Mouse (Mus musculus): ENCODE results near the gene Utrn. TPM values are rescaled to one million over a fixed set of nuclear protein-coding genes. Genes with fewer than 3 reads are reported as not detected.

The Utrn gene
- polyA plus RNA-seq, 1 experiment = 14.9 TPM

GRCm38 (mm10) chr10:12469391-12470057 is 399.6 kb downstream of the Utrn start:
- H3K4me3 ChIP-seq (ENCODE audit: extremely low read depth, insufficient read depth, insufficient read length) = no peak overlapping the region
- 79% methylated on average over 5 of the region's 5 CpGs for WGBS
- no peak overlapping the region for H3K27ac ChIP-seq (ENCODE audit: insufficient read depth, low read length)
- DNase-seq (ENCODE audit: low read depth in 1 of 2, low spot score in 2 of 2) = no peak
- H3K4me1 ChIP-seq (ENCODE audit: control insufficient read depth, insufficient read depth, insufficient read length) = no peaks in the 10 kb centered on the region
- H3K36me3 ChIP-seq (ENCODE audit: control insufficient read depth, insufficient read depth, low read length) = peaks cover 2% of the 10 kb centered on the region; the same call in 1 of the 2 replicates
- TF ChIP-seq CTCF (IDR thresholded peaks at IDR 0.05; ENCODE audit: extremely low read depth, insufficient read depth, insufficient read length, insufficient replicate concordance) = no peak
- no peak for TF ChIP-seq POLR2A (IDR thresholded peaks at IDR 0.05; ENCODE audit: low read depth, low read length)
- H3K27me3 ChIP-seq (ENCODE audit: control insufficient read depth, insufficient read depth, low read length) = no peaks in the 10 kb centered on the region

- no peak for DNase-seq (ENCODE audit: low read depth in 1 of 2, low spot score in 2 of 2)
- no peak overlapping the region for H3K27ac ChIP-seq (ENCODE audit: insufficient read depth, low read length)
- H3K4me3 ChIP-seq (ENCODE audit: extremely low read depth, insufficient read depth, insufficient read length) = no peak overlapping the region
- no peaks in the 10 kb centered on the region for H3K4me1 ChIP-seq (ENCODE audit: control insufficient read depth, insufficient read depth, insufficient read length)
- TF ChIP-seq CTCF (IDR thresholded peaks at IDR 0.05; ENCODE audit: extremely low read depth, insufficient read depth, insufficient read length, insufficient replicate concordance) (no peak), POLR2A (IDR thresholded peaks at IDR 0.05; ENCODE audit: low read depth, low read length) (no peak)
- peaks cover 7% of the 10 kb centered on the region for H3K36me3 ChIP-seq (ENCODE audit: control insufficient read depth, insufficient read depth, low read length)
- no peaks in the 10 kb centered on the region for H3K27me3 ChIP-seq (ENCODE audit: control insufficient read depth, insufficient read depth, low read length)
- 97% methylated on average over 2 of the region's 2 CpGs for WGBS
Measured at GRCm38 (mm10) chr10:12467544-12467943, 401.6 kb downstream of the Utrn start.

- no peak for DNase-seq (ENCODE audit: low read depth in 1 of 2, low spot score in 2 of 2)
- Histone ChIP-seq H3K27ac (ENCODE audit: insufficient read depth, low read length) (no peak overlapping the region), H3K4me3 (ENCODE audit: extremely low read depth, insufficient read depth, insufficient read length) (no peak overlapping the region), H3K27me3 (ENCODE audit: control insufficient read depth, insufficient read depth, low read length) (no peaks in the 10 kb centered on the region), H3K36me3 (ENCODE audit: control insufficient read depth, insufficient read depth, low read length) (peaks cover 11% of the 10 kb centered on the region), H3K4me1 (ENCODE audit: control insufficient read depth, insufficient read depth, insufficient read length) (no peaks in the 10 kb centered on the region)
- TF ChIP-seq CTCF (IDR thresholded peaks at IDR 0.05; ENCODE audit: extremely low read depth, insufficient read depth, insufficient read length, insufficient replicate concordance) (no peak), POLR2A (IDR thresholded peaks at IDR 0.05; ENCODE audit: low read depth, low read length) (no peak)
Measured at GRCm38 (mm10) chr10:12460945-12461344, 408.2 kb downstream of the Utrn start.

GRCm38 (mm10) chr10:12456867-12457266 is 412.3 kb downstream of the Utrn start:
- 87% methylated on average over 1 of the region's 1 CpGs for WGBS
- Histone ChIP-seq H3K4me3 (ENCODE audit: extremely low read depth, insufficient read depth, insufficient read length) (no peak overlapping the region), H3K27ac (ENCODE audit: insufficient read depth, low read length) (no peak overlapping the region), H3K36me3 (ENCODE audit: control insufficient read depth, insufficient read depth, low read length) (peaks cover 4% of the 10 kb centered on the region), H3K27me3 (ENCODE audit: control insufficient read depth, insufficient read depth, low read length) (no peaks in the 10 kb centered on the region), H3K4me1 (ENCODE audit: control insufficient read depth, insufficient read depth, insufficient read length) (no peaks in the 10 kb centered on the region)
- no peak for TF ChIP-seq CTCF (IDR thresholded peaks at IDR 0.05; ENCODE audit: extremely low read depth, insufficient read depth, insufficient read length, insufficient replicate concordance)
- DNase-seq (ENCODE audit: low read depth in 1 of 2, low spot score in 2 of 2) = no peak

GRCm38 (mm10) chr10:12452641-12453040 is 416.5 kb downstream of the Utrn start:
- 83% methylated on average over 2 of the region's 2 CpGs for WGBS
- H3K27ac ChIP-seq (ENCODE audit: insufficient read depth, low read length) = no peak overlapping the region
- TF ChIP-seq CTCF (IDR thresholded peaks at IDR 0.05; ENCODE audit: extremely low read depth, insufficient read depth, insufficient read length, insufficient replicate concordance) = no peak
- TF ChIP-seq POLR2A (IDR thresholded peaks at IDR 0.05; ENCODE audit: low read depth, low read length) = no peak

GRCm38 (mm10) chr10:12444122-12444521 is 425.0 kb downstream of the Utrn start:
- no peak for TF ChIP-seq POLR2A (IDR thresholded peaks at IDR 0.05; ENCODE audit: low read depth, low read length)
- no peak for TF ChIP-seq CTCF (IDR thresholded peaks at IDR 0.05; ENCODE audit: extremely low read depth, insufficient read depth, insufficient read length, insufficient replicate concordance)
- no peak overlapping the region for H3K27ac ChIP-seq (ENCODE audit: insufficient read depth, low read length)
- H3K27me3 ChIP-seq (ENCODE audit: control insufficient read depth, insufficient read depth, low read length) = no peaks in the 10 kb centered on the region
- WGBS = 90% methylated on average over 4 of the region's 4 CpGs
- DNase-seq (ENCODE audit: low read depth in 1 of 2, low spot score in 2 of 2) = no peak
- no peaks in the 10 kb centered on the region for H3K4me1 ChIP-seq (ENCODE audit: control insufficient read depth, insufficient read depth, insufficient read length)
- H3K4me3 ChIP-seq (ENCODE audit: extremely low read depth, insufficient read depth, insufficient read length) = no peak overlapping the region
- peaks cover 17% of the 10 kb centered on the region for H3K36me3 ChIP-seq (ENCODE audit: control insufficient read depth, insufficient read depth, low read length)

More at GRCm38 (mm10) chr10:12452641-12453040, 416.5 kb downstream of the Utrn start:
- Histone ChIP-seq H3K27me3 (ENCODE audit: control insufficient read depth, insufficient read depth, low read length) (no peaks in the 10 kb centered on the region), H3K4me1 (ENCODE audit: control insufficient read depth, insufficient read depth, insufficient read length) (no peaks in the 10 kb centered on the region), H3K36me3 (ENCODE audit: control insufficient read depth, insufficient read depth, low read length) (0 out of 2 replicates have a peak, but pooled peaks cover 1% of the 10 kb centered on the region), H3K4me3 (ENCODE audit: extremely low read depth, insufficient read depth, insufficient read length) (no peak overlapping the region)
- DNase-seq (ENCODE audit: low read depth in 1 of 2, low spot score in 2 of 2) = no peak

- Histone ChIP-seq H3K4me1 (ENCODE audit: control insufficient read depth, insufficient read depth, insufficient read length) (no peaks in the 10 kb centered on the region), H3K4me3 (ENCODE audit: extremely low read depth, insufficient read depth, insufficient read length) (no peak overlapping the region), H3K36me3 (ENCODE audit: control insufficient read depth, insufficient read depth, low read length) (no peaks in the 10 kb centered on the region; the same call in 1 of the 2 replicates), H3K27me3 (ENCODE audit: control insufficient read depth, insufficient read depth, low read length) (no peaks in the 10 kb centered on the region), H3K27ac (ENCODE audit: insufficient read depth, low read length) (no peak overlapping the region)
- WGBS = 91% methylated on average over 2 of the region's 2 CpGs
- TF ChIP-seq CTCF (IDR thresholded peaks at IDR 0.05; ENCODE audit: extremely low read depth, insufficient read depth, insufficient read length, insufficient replicate concordance) (no peak), POLR2A (IDR thresholded peaks at IDR 0.05; ENCODE audit: low read depth, low read length) (no peak)
- DNase-seq (ENCODE audit: low read depth in 1 of 2, low spot score in 2 of 2) = no peak
Measured at GRCm38 (mm10) chr10:12433161-12433560, 436.0 kb downstream of the Utrn start.

Data from spleen, adult 2 months (tissue).